Mouse (Mus musculus): ENCODE measurements around the gene Tspear. TPM values are rescaled to one million over a fixed set of nuclear protein-coding genes. Genes with fewer than 3 reads are reported as not detected.
A peak's percentile ranks its signal among the peaks of the same experiment; 100 is the strongest.
"Not testable (repeated sequence)": the region's sequence is repeated elsewhere in the genome, so short reads cannot be mapped to it uniquely, and the experiment has no call there.

Gene Tspear
- polyA plus RNA-seq, 1 experiment from 2014 or later = 2.8 TPM

DNA sequence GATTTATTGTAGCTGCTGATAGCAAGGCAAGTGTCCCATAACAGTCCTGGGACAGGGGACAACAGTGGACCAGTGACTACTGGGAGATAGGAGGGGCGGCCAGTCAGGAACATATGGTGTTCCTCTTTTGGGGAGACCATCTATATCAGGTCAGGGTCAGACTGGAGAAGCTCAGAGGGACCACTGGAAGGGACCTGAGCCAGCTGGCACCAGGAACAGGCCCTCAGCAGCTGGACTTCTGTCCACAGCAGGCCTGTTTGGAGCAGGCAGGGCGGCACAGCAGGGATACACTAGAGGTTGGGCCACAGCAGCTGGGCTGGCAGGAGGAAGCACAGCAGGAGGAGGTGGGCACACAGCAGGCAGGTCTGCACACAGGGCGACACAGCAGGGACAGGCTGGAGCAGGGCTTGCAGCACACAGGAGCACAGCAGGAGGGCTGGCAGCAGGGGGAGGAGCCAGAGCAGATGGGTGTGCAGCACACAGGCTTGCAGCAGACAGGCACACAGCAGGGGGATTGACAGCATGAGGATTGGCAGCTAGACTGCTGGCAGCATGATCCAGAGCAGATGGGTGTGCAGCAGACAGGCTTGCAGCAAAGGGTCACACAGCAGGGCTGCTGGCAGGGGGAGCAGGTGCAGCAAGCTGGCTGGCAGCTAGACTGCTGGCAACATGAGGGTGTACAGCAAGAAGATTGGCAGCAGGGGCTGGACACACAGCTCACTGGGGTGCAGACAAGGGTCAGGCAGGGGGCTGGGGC is 112.0 kb downstream of the Tspear start:
- not testable (repeated sequence) for H3K9ac ChIP-seq; H3K27me3 ChIP-seq; H3K4me3 ChIP-seq; H3K9me3 ChIP-seq; H3K4me2 ChIP-seq; ATAC-seq (ENCODE audit: insufficient number of reproducible peaks, low FRiP score, low TSS enrichment, low read depth); H3K27ac ChIP-seq; H3K36me3 ChIP-seq; H3K4me1 ChIP-seq
- 43% methylated on average over 3 of the region's 3 CpGs for WGBS

DNA sequence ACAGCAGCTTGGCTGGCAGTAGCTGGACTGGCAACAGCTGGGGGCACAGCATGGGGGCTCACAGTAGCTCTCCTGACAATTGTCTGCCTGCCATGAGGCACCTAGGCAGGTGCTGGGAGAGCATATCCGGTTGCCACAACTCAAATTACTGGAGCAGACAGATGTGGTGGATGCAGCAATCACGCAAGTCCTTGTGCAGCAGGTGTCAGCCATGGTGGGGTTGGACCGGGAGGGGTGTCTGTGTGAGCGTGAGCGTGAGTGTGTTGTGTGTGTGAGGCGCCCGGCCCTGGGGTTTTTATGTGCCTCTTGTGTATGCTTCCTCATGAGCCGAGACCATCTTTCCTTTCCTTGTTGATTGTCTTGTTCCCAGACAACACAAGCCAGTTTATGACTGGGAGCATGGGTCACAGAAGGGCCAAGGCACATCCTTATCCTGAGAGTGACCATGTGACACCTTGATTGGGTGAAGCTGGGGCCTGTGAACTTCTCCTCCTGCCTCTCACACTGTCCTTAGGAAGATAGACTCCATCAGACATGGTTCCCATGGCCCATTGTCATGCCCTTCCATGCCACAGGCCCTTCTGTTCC is 112.6 kb downstream of the Tspear start, which contains the start of gene Gm19668:
TSS of gene Gm19668 (minus strand) at position 213 of the 588 bp plus-strand sequence.
- Histone ChIP-seq H3K4me3 (no peak within 1 kb of the TSS), H3K4me2 (no peak within 1 kb of the TSS), H3K9me3 (no peaks in the 10 kb centered on the region), H3K27me3 (no peaks in the 10 kb centered on the region), H3K36me3 (no peaks in the 10 kb centered on the region), H3K4me1 (no peaks in the 10 kb centered on the region), H3K9ac (no peak within 1 kb of the TSS), H3K27ac (no peak within 1 kb of the TSS)
- ATAC-seq (ENCODE audit: insufficient number of reproducible peaks, low FRiP score, low TSS enrichment, low read depth) = no peak
- WGBS = 42% methylated on average over 8 of the region's 8 CpGs

DNA sequence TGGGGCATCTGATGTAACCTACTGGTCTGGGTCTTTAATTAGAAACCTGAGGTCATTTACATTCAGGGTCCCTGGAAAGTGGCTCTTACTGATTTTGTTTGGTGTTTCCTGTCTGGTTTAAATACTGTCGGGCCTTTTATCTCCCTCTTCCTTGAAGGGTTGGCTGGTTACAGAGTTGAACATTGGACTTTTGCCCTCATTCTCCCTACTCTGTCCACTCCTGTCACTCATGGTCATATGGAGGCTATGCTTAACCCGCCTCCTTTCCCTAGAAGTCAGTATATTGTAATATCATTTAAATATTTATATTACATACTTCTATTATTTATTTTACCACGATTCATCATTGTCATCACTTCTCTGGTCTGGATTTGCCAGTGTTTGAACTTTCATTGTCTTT is 117.7 kb downstream of the Tspear start:
- Histone ChIP-seq H3K9ac (no peak overlapping the region), H3K27me3 (no peaks in the 10 kb centered on the region), H3K9me3 (no peaks in the 10 kb centered on the region), H3K4me1 (no peaks in the 10 kb centered on the region), H3K4me2 (no peak overlapping the region), H3K4me3 (no peak overlapping the region), H3K27ac (no peak overlapping the region), H3K36me3 (no peaks in the 10 kb centered on the region)
- ATAC-seq (ENCODE audit: insufficient number of reproducible peaks, low FRiP score, low TSS enrichment, low read depth) = no peak
- WGBS = 76% methylated on average over 3 of the region's 3 CpGs

DNA sequence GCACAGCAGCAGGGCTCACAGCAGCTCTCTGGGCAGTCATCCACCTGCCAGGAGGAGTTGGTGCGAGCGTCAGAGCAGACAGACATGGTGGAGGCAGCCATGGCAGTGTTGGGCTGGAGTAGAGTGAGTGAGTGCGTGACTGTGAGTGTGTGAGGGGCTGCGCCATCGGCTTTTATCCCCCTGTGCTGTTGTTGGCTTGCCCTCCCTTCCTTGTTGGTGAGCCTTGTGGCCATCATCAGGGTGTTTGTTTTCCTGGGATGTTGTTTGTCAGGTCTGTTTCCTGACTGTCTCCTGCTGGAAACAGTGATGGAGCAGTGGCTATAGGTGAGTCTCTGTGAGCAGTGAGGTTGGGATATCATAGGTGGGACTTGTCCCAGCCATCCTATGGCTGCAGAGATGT is 125.4 kb downstream of the Tspear start, which contains the start of gene Gm9507:
TSS of gene Gm9507 (minus strand) at position 101 of the 400 bp plus-strand sequence.
- WGBS = 67% methylated on average over 5 of the region's 5 CpGs
- Histone ChIP-seq H3K27ac (no peak within 1 kb of the TSS), H3K27me3 (no peaks in the 10 kb centered on the region), H3K4me3 (no peak within 1 kb of the TSS), H3K4me1 (no peaks in the 10 kb centered on the region), H3K9me3 (no peaks in the 10 kb centered on the region), H3K4me2 (no peak within 1 kb of the TSS), H3K9ac (no peak within 1 kb of the TSS), H3K36me3 (no peaks in the 10 kb centered on the region)
- ATAC-seq (ENCODE audit: insufficient number of reproducible peaks, low FRiP score, low TSS enrichment, low read depth) = no peak

DNA sequence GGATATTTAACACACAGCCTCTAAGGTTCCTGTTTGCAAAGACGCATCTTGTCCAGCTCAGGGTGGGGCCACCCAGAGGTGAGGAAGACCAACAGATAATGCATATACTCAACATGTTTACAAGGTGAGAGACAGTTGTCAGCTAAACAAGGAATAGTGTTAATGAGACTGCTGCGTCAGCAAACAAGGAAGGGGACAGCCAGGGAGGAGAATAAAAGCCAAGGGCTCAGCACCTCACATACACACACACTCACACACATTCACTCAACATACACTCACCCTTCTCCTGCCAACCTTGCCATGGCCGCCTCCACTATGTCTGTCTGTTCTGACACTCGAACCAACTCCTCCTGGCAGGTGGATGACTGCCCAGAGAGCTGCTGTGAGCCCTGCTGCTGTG is 128.0 kb downstream of the Tspear start, which contains the start of gene Gm2696:
TSS of gene Gm2696 (plus strand) at position 301 of the 400 bp plus-strand sequence.
- Histone ChIP-seq H3K36me3 (no peaks in the 10 kb centered on the region), H3K27ac (no peak within 1 kb of the TSS), H3K4me1 (no peaks in the 10 kb centered on the region), H3K9ac (no peak within 1 kb of the TSS), H3K27me3 (no peaks in the 10 kb centered on the region), H3K4me2 (no peak within 1 kb of the TSS), H3K4me3 (no peak within 1 kb of the TSS), H3K9me3 (no peaks in the 10 kb centered on the region)
- 46% methylated on average over 4 of the region's 4 CpGs for WGBS
- ATAC-seq (ENCODE audit: insufficient number of reproducible peaks, low FRiP score, low TSS enrichment, low read depth) = no peak

DNA sequence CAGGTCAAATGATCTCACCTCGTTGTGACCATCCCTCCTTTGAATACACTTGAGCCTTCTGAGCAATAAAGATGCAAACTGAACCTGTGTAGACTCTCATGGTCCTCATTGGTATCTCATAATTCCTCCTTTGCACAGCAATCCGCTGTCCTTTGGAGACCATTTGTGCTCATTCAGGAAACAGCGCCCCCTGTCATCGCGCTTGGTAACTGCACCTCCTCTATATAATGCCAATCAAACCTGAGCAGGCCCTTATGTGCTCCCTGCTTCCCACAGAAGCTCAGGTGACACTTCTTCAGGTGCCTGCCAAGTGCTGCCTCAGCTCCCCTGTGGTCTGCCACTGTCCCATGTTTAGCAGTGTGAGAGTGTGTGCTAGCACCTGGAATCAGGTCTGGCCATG is 129.1 kb downstream of the Tspear start:
- 20% methylated on average over 5 of the region's 5 CpGs for WGBS
- no peaks in the 10 kb centered on the region for H3K27me3 ChIP-seq
- no peaks in the 10 kb centered on the region for H3K4me1 ChIP-seq
- H3K4me3 ChIP-seq = no peak overlapping the region
- H3K36me3 ChIP-seq = no peaks in the 10 kb centered on the region
- no peak overlapping the region for H3K27ac ChIP-seq
- ATAC-seq (ENCODE audit: insufficient number of reproducible peaks, low FRiP score, low TSS enrichment, low read depth) = no peak
- no peaks in the 10 kb centered on the region for H3K9me3 ChIP-seq
- H3K4me2 ChIP-seq = no peak overlapping the region
- H3K9ac ChIP-seq = no peak overlapping the region

DNA sequence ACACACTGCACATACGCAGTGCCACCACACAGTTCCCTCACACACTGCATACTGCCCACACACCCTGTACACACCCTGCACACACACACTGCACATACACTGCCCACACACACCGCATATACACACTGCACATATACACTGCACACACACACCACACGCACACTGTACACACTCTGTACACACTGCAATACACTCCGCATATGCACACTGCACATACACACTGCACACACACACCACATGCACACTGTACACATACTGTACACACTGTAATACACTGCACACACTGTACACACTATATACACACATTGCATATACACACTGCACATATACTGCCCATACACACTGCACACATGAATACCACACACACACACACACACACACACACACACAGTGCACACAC is 132.2 kb downstream of the Tspear start:
- Histone ChIP-seq H3K9ac (no peak overlapping the region), H3K27ac (no peak overlapping the region), H3K9me3 (no peaks in the 10 kb centered on the region), H3K4me1 (no peaks in the 10 kb centered on the region), H3K4me2 (no peak overlapping the region), H3K36me3 (no peaks in the 10 kb centered on the region), H3K4me3 (no peak overlapping the region), H3K27me3 (no peaks in the 10 kb centered on the region)
- 92% methylated on average over 4 of the region's 4 CpGs for WGBS
- ATAC-seq (ENCODE audit: insufficient number of reproducible peaks, low FRiP score, low TSS enrichment, low read depth) = peak; percentile 54; the same call in 1 of the 2 replicates

DNA sequence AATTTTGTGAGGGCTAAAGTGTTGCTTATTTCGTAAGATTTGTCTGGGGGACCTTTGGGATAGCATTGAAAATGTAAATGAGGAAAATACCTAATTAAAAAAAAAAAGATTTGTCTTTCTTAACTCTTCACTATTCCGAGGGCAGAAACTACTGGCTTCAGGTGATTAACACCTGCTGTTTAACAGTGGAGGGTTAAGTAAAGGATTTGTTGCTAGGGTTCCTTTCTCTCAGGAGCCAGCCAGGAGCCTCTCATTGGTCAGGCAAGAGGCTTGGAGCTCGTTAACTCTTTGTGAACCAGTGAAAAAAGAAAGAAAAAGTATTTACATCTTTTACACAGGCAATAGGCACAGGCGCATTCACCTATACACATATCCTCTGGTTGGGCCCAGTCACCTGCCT is 132.8 kb downstream of the Tspear start:
- no peaks in the 10 kb centered on the region for H3K9me3 ChIP-seq
- H3K4me3 ChIP-seq = no peak overlapping the region
- WGBS = 31% methylated on average over 4 of the region's 4 CpGs
- no peak overlapping the region for H3K9ac ChIP-seq
- no peaks in the 10 kb centered on the region for H3K4me1 ChIP-seq
- H3K4me2 ChIP-seq = no peak overlapping the region
- no peak overlapping the region for H3K27ac ChIP-seq
- no peaks in the 10 kb centered on the region for H3K27me3 ChIP-seq
- H3K36me3 ChIP-seq = no peaks in the 10 kb centered on the region
- no peak for ATAC-seq (ENCODE audit: insufficient number of reproducible peaks, low FRiP score, low TSS enrichment, low read depth)

DNA sequence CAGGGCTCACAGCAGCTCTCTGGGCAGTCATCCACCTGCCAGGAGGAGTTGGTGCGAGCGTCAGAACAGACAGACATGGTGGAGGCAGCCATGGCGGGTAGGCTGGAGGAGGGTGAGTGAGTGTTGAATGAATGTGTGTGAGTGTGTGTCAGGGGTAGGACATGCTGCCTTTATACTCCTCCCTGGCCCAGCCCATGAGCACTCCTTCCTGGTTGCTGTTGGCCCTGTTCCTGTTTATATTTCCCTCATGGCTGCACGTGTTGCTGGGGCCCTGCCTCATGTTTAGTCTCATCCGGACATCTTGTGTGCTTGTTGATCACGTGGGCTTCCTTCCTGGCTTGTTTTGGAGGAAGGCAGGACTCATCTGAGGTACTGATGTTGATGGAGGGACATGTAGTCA is 140.6 kb downstream of the Tspear start, which contains the start of gene Krtap10-4:
TSS of gene Krtap10-4 (minus strand) at position 145 of the 400 bp plus-strand sequence.
- no peaks in the 10 kb centered on the region for H3K9me3 ChIP-seq
- H3K9ac ChIP-seq = no peak within 1 kb of the TSS
- no peaks in the 10 kb centered on the region for H3K36me3 ChIP-seq
- H3K27ac ChIP-seq = no peak within 1 kb of the TSS
- H3K4me3 ChIP-seq = no peak within 1 kb of the TSS
- H3K4me2 ChIP-seq = no peak within 1 kb of the TSS
- no peak for ATAC-seq (ENCODE audit: insufficient number of reproducible peaks, low FRiP score, low TSS enrichment, low read depth)
- 69% methylated on average over 6 of the region's 6 CpGs for WGBS
- H3K27me3 ChIP-seq = no peaks in the 10 kb centered on the region
- H3K4me1 ChIP-seq = no peaks in the 10 kb centered on the region

DNA sequence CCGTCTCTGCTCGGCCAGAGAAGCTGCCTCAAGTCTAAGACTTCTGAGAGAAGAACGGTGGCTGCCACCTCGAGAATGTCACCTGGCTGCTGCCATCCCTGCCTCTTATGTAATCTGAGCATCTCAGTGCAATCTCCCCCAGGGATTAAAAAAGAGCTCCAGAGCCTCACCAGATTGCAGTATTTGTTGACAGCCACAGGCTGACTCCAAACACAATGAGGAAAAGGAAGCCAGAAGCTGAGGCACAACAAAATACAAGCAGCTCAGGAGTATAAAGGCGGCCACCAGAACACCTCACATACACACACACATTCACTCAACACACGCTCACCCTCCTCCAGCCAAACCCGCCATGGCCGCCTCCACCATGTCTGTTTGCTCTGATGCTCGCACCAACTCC is 149.3 kb downstream of the Tspear start, which contains the start of gene Krtap10-10:
TSS of gene Krtap10-10 (plus strand) at position 301 of the 400 bp plus-strand sequence.
- no peak within 1 kb of the TSS for H3K9ac ChIP-seq
- H3K4me1 ChIP-seq = no peaks in the 10 kb centered on the region
- no peaks in the 10 kb centered on the region for H3K27me3 ChIP-seq
- WGBS = 68% methylated on average over 9 of the region's 9 CpGs
- no peak for ATAC-seq (ENCODE audit: insufficient number of reproducible peaks, low FRiP score, low TSS enrichment, low read depth)
- H3K27ac ChIP-seq = no peak within 1 kb of the TSS
- no peak within 1 kb of the TSS for H3K4me2 ChIP-seq
- H3K4me3 ChIP-seq = no peak within 1 kb of the TSS
- no peaks in the 10 kb centered on the region for H3K36me3 ChIP-seq
- no peaks in the 10 kb centered on the region for H3K9me3 ChIP-seq

DNA sequence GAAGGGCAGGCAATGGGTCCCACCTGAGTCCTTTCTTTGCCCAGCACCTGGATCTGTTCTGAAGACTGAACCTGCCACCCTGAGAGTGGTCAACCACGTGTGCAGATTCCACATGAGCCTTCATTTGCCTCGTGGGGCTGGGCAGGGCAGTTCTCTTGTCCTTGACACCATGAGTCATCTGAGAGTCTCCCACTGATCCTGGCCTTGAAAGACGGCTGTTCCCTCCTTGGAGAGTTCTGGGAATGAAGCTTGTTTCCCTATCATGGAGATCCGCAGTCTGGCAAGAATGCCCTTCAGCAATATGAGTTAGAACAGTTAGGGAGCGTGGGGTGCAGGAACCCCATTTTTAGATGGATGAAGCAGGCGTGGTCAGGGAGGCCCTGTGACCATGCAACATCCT is 152.6 kb downstream of the Tspear start:
- 69% methylated on average over 6 of the region's 6 CpGs for WGBS
- H3K9ac ChIP-seq = no peak overlapping the region
- no peaks in the 10 kb centered on the region for H3K9me3 ChIP-seq
- ATAC-seq (ENCODE audit: insufficient number of reproducible peaks, low FRiP score, low TSS enrichment, low read depth) = no peak
- H3K27me3 ChIP-seq = no peaks in the 10 kb centered on the region
- H3K27ac ChIP-seq = no peak overlapping the region
- no peak overlapping the region for H3K4me2 ChIP-seq
- no peaks in the 10 kb centered on the region for H3K4me1 ChIP-seq
- H3K4me3 ChIP-seq = no peak overlapping the region
- no peaks in the 10 kb centered on the region for H3K36me3 ChIP-seq

DNA sequence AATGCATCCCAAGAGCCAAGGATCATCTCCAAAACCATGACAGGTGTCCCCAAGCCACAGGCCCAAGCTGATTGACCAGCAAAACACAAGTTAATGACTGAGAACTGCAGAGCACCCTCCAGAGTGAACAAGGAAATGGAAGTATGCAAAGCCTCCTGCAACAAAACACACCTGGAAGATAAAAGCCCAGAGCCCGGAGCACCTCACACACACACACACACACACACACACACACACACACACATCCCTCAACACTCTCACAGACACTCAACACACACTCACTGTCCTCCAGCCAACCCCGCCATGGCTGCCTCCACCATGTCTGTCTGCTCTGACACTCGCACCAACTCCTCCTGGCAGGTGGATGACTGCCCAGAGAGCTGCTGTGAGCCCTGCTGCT is 160.1 kb downstream of the Tspear start, which contains the start of gene Gm36176:
TSS of gene Gm36176 (plus strand) at position 301 of the 400 bp plus-strand sequence.
- Histone ChIP-seq H3K9ac (no peak within 1 kb of the TSS), H3K4me1 (no peaks in the 10 kb centered on the region), H3K27ac (no peak within 1 kb of the TSS), H3K4me3 (no peak within 1 kb of the TSS), H3K4me2 (no peak within 1 kb of the TSS), H3K36me3 (no peaks in the 10 kb centered on the region), H3K27me3 (no peaks in the 10 kb centered on the region), H3K9me3 (no peaks in the 10 kb centered on the region)
- ATAC-seq (ENCODE audit: insufficient number of reproducible peaks, low FRiP score, low TSS enrichment, low read depth) = no peak
- 81% methylated on average over 2 of the region's 3 CpGs for WGBS
